Mouse (Mus musculus): Measurements from ENCODE around the gene Wipi1. TPM values are rescaled to one million over a fixed set of nuclear protein-coding genes. Genes with fewer than 3 reads are reported as not detected.

The Wipi1 gene
- polyA plus RNA-seq, 1 experiment from 2014 or later: 15.6 TPM

DNA sequence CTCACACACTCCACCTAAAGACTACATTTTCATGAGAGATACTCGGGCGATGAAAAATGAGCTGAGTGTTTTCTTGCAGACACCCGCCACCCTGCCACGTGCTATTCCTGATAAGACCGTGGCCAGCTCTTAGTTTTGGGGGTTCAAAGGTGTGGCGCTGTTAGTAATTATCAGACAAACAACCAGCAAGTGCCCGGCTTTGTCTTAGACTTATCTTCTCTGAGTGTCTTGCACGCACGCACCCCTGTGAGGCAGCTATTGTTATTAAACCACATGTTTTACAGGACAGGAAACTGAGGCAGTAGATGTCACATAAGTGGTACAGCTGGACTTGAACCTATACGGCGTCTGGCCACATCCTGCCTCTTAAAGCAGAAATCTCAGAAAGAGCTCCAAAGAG, 54.3 kb downstream of the Wipi1 start:
- no peaks in the 10 kb centered on the region for H3K36me3 ChIP-seq (ENCODE audit: control insufficient read depth, insufficient read depth, low read length)
- H3K4me1 ChIP-seq (ENCODE audit: control insufficient read depth, insufficient read depth, low read length): no peaks in the 10 kb centered on the region
- 88% methylated on average over 11 of the region's 11 CpGs for WGBS
- no peaks in the 10 kb centered on the region for H3K9me3 ChIP-seq (replicated peaks; ENCODE audit: control insufficient read depth, low read length, poor library complexity, severe bottlenecking)
- H3K27me3 ChIP-seq (ENCODE audit: control insufficient read depth, insufficient read depth, low read depth, low read length): no peaks in the 10 kb centered on the region
- H3K4me2 ChIP-seq (ENCODE audit: low read length): no peak overlapping the region
- no peak overlapping the region for H3K4me3 ChIP-seq (ENCODE audit: low read depth, low read length)
- H3K27ac ChIP-seq (ENCODE audit: low read length): no peak overlapping the region
- ATAC-seq: no peak
- no peak overlapping the region for H3K9ac ChIP-seq (ENCODE audit: low read depth, low read length)

DNA sequence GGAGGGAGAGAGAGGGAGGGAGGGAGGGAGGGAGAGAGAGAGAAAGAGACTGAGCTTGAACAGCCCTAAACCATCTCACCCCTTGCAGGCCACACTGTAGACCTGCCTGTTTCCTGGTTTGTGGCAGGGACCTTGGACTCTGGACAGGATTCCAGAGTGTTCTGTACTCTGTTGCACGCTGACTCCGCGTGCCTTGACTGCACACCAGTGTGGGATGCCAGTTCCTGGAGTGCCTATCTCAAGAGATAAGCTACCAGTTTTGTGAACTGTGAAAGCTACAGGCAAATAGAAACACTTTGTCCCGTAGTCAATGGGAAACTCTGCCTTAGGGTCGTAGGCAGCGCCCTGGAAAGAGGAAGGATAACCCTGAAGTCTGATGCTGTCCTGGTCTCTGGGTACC, 55.6 kb downstream of the Wipi1 start:
- WGBS: 89% methylated on average over 6 of the region's 6 CpGs
- ATAC-seq: no peak

DNA sequence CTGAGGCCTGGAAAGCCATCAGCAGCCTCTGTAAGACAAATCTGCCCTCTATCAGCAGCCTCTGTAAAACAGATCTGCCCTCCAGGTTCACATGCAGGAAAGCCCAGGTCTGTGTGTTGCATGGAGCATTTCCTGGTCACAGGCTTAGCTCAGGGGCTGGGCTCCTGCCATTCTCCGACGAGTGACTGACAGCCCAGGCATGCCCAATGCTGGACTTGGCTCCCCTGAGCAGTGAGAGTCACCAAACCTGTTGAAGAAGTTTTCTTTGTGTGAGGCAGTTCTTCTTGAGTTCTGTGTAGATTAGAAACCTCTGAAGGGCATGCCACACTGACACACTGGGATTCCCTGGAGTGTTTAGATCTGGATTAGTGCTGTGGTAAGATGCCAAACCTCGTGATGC, 57.3 kb downstream of the Wipi1 start:
- Histone ChIP-seq H3K4me1 (ENCODE audit: control insufficient read depth, insufficient read depth, low read length) (no peaks in the 10 kb centered on the region), H3K27me3 (ENCODE audit: control insufficient read depth, insufficient read depth, low read depth, low read length) (no peaks in the 10 kb centered on the region), H3K9ac (ENCODE audit: low read depth, low read length) (no peak overlapping the region), H3K9me3 (replicated peaks; ENCODE audit: control insufficient read depth, low read length, poor library complexity, severe bottlenecking) (no peaks in the 10 kb centered on the region), H3K36me3 (ENCODE audit: control insufficient read depth, insufficient read depth, low read length) (no peaks in the 10 kb centered on the region), H3K27ac (ENCODE audit: low read length) (no peak overlapping the region), H3K4me2 (ENCODE audit: low read length) (no peak overlapping the region), H3K4me3 (ENCODE audit: low read depth, low read length) (no peak overlapping the region)
- no peak for ATAC-seq
- WGBS: 41% methylated on average over 3 of the region's 3 CpGs

More for the DNA sequence above, 55.6 kb downstream of the Wipi1 start:
- Histone ChIP-seq H3K4me2 (ENCODE audit: low read length) (no peak overlapping the region), H3K36me3 (ENCODE audit: control insufficient read depth, insufficient read depth, low read length) (no peaks in the 10 kb centered on the region), H3K9me3 (replicated peaks; ENCODE audit: control insufficient read depth, low read length, poor library complexity, severe bottlenecking) (no peaks in the 10 kb centered on the region), H3K27ac (ENCODE audit: low read length) (no peak overlapping the region), H3K27me3 (ENCODE audit: control insufficient read depth, insufficient read depth, low read depth, low read length) (no peaks in the 10 kb centered on the region), H3K4me3 (ENCODE audit: low read depth, low read length) (no peak overlapping the region), H3K4me1 (ENCODE audit: control insufficient read depth, insufficient read depth, low read length) (no peaks in the 10 kb centered on the region), H3K9ac (ENCODE audit: low read depth, low read length) (no peak overlapping the region)

DNA sequence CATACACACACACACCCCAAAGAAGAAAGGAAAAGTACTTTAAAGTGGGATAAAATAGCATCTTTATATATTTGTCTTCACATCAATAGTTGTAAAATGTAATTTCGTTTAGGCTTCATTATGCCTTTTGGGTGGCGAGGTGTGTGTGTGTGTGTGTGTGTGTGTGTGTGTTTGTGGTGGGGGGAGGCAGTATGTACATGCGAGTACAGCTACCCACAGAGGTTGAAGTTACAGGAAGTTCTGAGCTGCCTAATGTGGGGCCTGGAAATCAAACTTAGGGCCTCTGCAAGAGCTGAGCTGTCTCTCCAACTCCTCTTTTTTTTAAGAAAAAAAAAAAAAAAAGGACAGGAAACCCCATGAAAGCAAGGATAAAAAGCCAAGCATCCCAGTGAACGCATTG, 57.8 kb downstream of the Wipi1 start:
- Histone ChIP-seq H3K27me3 (ENCODE audit: control insufficient read depth, insufficient read depth, low read depth, low read length) (no peaks in the 10 kb centered on the region), H3K9ac (ENCODE audit: low read depth, low read length) (no peak overlapping the region), H3K4me2 (ENCODE audit: low read length) (no peak overlapping the region), H3K9me3 (replicated peaks; ENCODE audit: control insufficient read depth, low read length, poor library complexity, severe bottlenecking) (no peaks in the 10 kb centered on the region), H3K4me3 (ENCODE audit: low read depth, low read length) (no peak overlapping the region), H3K36me3 (ENCODE audit: control insufficient read depth, insufficient read depth, low read length) (no peaks in the 10 kb centered on the region), H3K27ac (ENCODE audit: low read length) (no peak overlapping the region), H3K4me1 (ENCODE audit: control insufficient read depth, insufficient read depth, low read length) (no peaks in the 10 kb centered on the region)
- ATAC-seq: no peak
- WGBS: 82% methylated on average over 4 of the region's 4 CpGs

DNA sequence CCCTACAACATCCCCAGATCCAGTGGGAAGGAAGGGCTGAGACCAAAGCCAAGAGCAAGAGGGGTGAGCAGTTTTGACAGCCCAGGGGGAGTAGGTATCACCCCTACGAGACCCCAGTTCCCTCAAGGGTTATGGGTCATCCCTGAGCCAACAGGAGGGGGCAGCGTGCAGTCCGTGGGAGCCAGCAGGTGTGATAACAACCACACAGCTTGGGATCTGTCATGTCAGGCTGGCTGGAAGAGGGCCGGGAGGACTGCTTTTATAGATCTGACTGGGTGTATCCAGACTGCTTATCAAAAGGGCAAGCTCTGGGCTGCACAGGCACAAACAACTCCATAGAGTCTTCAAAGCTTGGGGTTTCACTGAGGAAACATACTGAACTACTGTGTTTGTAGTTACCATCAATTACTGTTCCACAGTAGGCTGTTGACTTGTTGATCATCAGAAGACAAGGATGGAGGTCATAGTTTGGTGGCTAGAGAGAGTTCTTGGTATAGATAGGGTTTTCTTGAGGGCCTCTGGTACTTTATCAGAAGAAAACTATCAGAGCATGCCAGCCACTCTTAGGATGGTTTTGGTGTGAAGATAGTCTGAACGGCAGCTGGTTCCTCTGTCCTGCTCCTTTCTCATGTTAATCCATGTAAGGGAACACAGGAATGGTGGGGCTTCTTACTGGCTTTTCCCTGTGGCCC, 62.0 kb downstream of the Wipi1 start:
- H3K4me3 ChIP-seq (ENCODE audit: low read depth, low read length): no peak overlapping the region
- no peak for ATAC-seq
- H3K4me2 ChIP-seq (ENCODE audit: low read length): no peak overlapping the region
- H3K9ac ChIP-seq (ENCODE audit: low read depth, low read length): no peak overlapping the region
- WGBS: 77% methylated on average over 5 of the region's 5 CpGs
- no peaks in the 10 kb centered on the region for H3K27me3 ChIP-seq (ENCODE audit: control insufficient read depth, insufficient read depth, low read depth, low read length)
- H3K27ac ChIP-seq (ENCODE audit: low read length): no peak overlapping the region
- no peaks in the 10 kb centered on the region for H3K9me3 ChIP-seq (replicated peaks; ENCODE audit: control insufficient read depth, low read length, poor library complexity, severe bottlenecking)
- no peaks in the 10 kb centered on the region for H3K4me1 ChIP-seq (ENCODE audit: control insufficient read depth, insufficient read depth, low read length)
- H3K36me3 ChIP-seq (ENCODE audit: control insufficient read depth, insufficient read depth, low read length): no peaks in the 10 kb centered on the region

DNA sequence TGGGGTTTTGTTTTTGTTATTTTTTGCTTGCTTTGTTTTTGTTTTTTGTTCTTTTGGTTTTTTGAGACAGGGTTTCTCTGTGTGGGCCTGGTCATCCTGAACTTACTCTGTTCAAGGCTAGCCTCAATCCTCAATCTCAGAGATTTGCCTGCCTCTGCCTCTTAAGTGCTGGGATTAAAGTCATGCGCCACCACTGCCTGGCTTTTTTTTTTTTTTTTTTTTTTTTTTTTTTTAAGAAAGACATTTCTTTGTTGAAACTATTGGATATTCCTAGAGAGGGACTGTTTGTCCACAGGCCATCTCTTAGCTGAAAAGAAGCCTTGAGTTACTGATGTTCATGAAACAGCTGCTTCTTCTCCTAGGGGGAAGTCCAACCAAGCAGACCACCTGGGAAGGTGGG, 64.1 kb downstream of the Wipi1 start:
- Histone ChIP-seq H3K9me3 (replicated peaks; ENCODE audit: control insufficient read depth, low read length, poor library complexity, severe bottlenecking) (no peaks in the 10 kb centered on the region), H3K27me3 (ENCODE audit: control insufficient read depth, insufficient read depth, low read depth, low read length) (no peaks in the 10 kb centered on the region), H3K36me3 (ENCODE audit: control insufficient read depth, insufficient read depth, low read length) (no peaks in the 10 kb centered on the region), H3K4me1 (ENCODE audit: control insufficient read depth, insufficient read depth, low read length) (no peaks in the 10 kb centered on the region), H3K4me2 (ENCODE audit: low read length) (no peak overlapping the region), H3K9ac (ENCODE audit: low read depth, low read length) (no peak overlapping the region), H3K27ac (ENCODE audit: low read length) (no peak overlapping the region), H3K4me3 (ENCODE audit: low read depth, low read length) (no peak overlapping the region)
- ATAC-seq: no peak
- WGBS: 100% methylated on average over 1 of the region's 1 CpGs

DNA sequence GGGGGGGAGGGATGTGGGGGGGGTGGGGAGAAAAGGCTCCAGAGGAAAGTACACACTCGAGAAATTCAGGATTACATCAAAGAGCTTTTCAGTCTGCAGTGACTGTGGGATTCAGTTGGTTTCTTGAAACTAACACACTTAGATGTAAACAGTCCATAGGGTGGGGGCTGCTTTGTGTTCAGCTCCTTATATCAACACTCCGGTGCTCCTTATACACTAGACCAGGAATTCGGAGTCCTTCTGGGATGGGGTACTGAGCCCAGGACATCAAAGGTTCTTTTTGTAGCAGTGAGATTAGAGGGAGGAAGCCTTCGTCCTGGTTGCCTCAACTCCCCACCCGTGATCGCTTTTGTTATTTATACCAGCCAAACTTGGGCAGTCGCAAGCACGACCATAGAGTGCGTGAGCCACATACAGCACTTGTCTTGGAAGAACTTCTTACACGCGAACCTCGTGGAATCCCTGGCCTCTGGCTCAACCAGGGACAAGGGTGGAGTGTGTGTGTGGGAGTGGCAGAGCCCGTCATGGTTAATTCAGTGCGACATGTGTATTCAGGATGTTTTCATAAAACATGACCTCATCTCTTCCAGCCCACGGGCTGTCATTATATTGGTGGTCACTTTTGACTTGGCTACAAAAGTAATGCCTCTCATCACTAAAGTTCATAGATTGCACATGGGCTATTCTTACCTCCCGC, 65.3 kb downstream of the Wipi1 start:
- Histone ChIP-seq H3K4me1 (ENCODE audit: control insufficient read depth, insufficient read depth, low read length) (no peaks in the 10 kb centered on the region), H3K27ac (ENCODE audit: low read length) (no peak overlapping the region), H3K9ac (ENCODE audit: low read depth, low read length) (no peak overlapping the region), H3K36me3 (ENCODE audit: control insufficient read depth, insufficient read depth, low read length) (no peaks in the 10 kb centered on the region), H3K4me3 (ENCODE audit: low read depth, low read length) (no peak overlapping the region), H3K4me2 (ENCODE audit: low read length) (no peak overlapping the region), H3K27me3 (ENCODE audit: control insufficient read depth, insufficient read depth, low read depth, low read length) (no peaks in the 10 kb centered on the region), H3K9me3 (replicated peaks; ENCODE audit: control insufficient read depth, low read length, poor library complexity, severe bottlenecking) (no peaks in the 10 kb centered on the region)
- no peak for ATAC-seq
- 44% methylated on average over 16 of the region's 16 CpGs for WGBS

DNA sequence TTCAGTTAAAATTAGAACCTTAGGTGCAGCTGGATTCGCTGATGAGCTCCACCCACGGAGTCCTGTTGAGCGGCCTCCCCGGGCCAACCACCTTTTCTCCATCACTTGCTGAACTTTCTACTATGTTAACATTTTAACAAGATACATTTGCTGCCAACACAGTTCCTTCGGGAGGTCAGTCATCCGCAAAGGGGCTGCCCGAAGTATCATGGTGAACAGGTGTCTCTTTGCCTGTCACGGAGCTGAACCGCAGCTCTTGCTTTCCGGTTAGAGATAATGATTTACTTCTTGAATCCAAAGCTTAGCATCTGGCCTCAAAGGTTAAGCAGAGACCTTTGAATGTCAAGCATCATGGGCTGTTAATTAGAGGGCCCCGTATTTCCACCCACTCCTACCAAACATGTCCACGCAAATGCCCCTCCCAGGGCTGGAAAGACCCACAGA, 66.0 kb downstream of the Wipi1 start:
- no peak overlapping the region for H3K4me3 ChIP-seq (ENCODE audit: low read depth, low read length)
- no peak for ATAC-seq
- H3K27ac ChIP-seq (ENCODE audit: low read length): no peak overlapping the region
- no peaks in the 10 kb centered on the region for H3K9me3 ChIP-seq (replicated peaks; ENCODE audit: control insufficient read depth, low read length, poor library complexity, severe bottlenecking)
- H3K4me1 ChIP-seq (ENCODE audit: control insufficient read depth, insufficient read depth, low read length): no peaks in the 10 kb centered on the region
- H3K36me3 ChIP-seq (ENCODE audit: control insufficient read depth, insufficient read depth, low read length): no peaks in the 10 kb centered on the region
- H3K27me3 ChIP-seq (ENCODE audit: control insufficient read depth, insufficient read depth, low read depth, low read length): no peaks in the 10 kb centered on the region
- no peak overlapping the region for H3K4me2 ChIP-seq (ENCODE audit: low read length)
- WGBS: 72% methylated on average over 12 of the region's 12 CpGs
- H3K9ac ChIP-seq (ENCODE audit: low read depth, low read length): no peak overlapping the region

DNA sequence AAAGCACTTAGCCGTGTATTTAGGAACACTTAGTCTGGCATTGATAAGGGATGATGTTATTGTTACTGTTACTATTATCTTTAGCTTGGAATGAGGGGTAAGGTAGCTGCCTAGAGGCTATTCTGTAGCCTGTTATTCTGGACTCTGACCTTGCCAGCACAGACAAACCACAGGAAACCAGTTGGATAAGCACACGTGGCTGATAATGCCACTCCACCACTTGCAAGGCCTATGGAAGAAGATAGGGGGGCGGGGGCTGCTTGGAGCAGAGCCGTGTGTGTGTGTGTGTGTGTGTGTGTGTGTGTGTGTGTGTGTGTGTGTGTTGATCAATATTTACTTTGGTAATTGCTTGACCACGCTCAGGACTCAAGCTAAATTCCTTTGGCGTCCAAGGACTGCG, 66.5 kb downstream of the Wipi1 start:
- Histone ChIP-seq H3K4me1 (ENCODE audit: control insufficient read depth, insufficient read depth, low read length) (no peaks in the 10 kb centered on the region), H3K9me3 (replicated peaks; ENCODE audit: control insufficient read depth, low read length, poor library complexity, severe bottlenecking) (no peaks in the 10 kb centered on the region)

More for the DNA sequence above, 66.5 kb downstream of the Wipi1 start:
- 86% methylated on average over 7 of the region's 7 CpGs for WGBS
- Histone ChIP-seq H3K4me2 (ENCODE audit: low read length) (no peak overlapping the region), H3K27me3 (ENCODE audit: control insufficient read depth, insufficient read depth, low read depth, low read length) (no peaks in the 10 kb centered on the region), H3K27ac (ENCODE audit: low read length) (no peak overlapping the region), H3K36me3 (ENCODE audit: control insufficient read depth, insufficient read depth, low read length) (no peaks in the 10 kb centered on the region), H3K9ac (ENCODE audit: low read depth, low read length) (no peak overlapping the region), H3K4me3 (ENCODE audit: low read depth, low read length) (no peak overlapping the region)
- no peak for ATAC-seq

Measured in midbrain, embryonic 16.5 days (tissue).